Mouse (Mus musculus): ENCODE measurements around the gene Erc2.

- TF ChIP-seq EP300 (IDR thresholded peaks at IDR 0.05; ENCODE audit: low read depth) (no peak), CTCF (IDR thresholded peaks at IDR 0.05; ENCODE audit: low read depth) (no peak)
Measured at GRCm38 (mm10) chr14:27901772-27902171, 279.5 kb downstream of the Erc2 start.
